Mouse (Mus musculus) regulatory T cell (primary cell): ENCODE results near the gene Gm6034.
"Not testable (repeated sequence)": the region's sequence is repeated elsewhere in the genome, so short reads cannot be mapped to it uniquely, and the experiment has no call there.

Experiments
- in situ Hi-C: fragments of 300-600 bp; cut with MboI, MseI; formaldehyde crosslinking; loops from one replicate; pipeline ENCODE4 v1.15.1; 2025; ENCODE audit warnings: high pct_unique_total_duplicates

The Gm6034 gene

GRCm38 (mm10) chr17:36060829-36061228 is 18.1 kb downstream of the Gm6034 start:
- in situ Hi-C loops, result no loop called here

GRCm38 (mm10) chr17:36081901-36082300 is 39.1 kb downstream of the Gm6034 start:
- in situ Hi-C loops, result not testable (repeated sequence)

- in situ Hi-C loops, result not testable (repeated sequence)
Observed at GRCm38 (mm10) chr17:36082519-36083232, 39.9 kb downstream of the Gm6034 start.

GRCm38 (mm10) chr17:36083266-36083869 is 40.6 kb downstream of the Gm6034 start:
- in situ Hi-C loops, result no loop called here

GRCm38 (mm10) chr17:36083870-36084451 is 41.2 kb downstream of the Gm6034 start:
- in situ Hi-C loops, result no loop called here

- in situ Hi-C loops, result not testable (repeated sequence)
Observed at GRCm38 (mm10) chr17:36085976-36086375, 43.2 kb downstream of the Gm6034 start.

GRCm38 (mm10) chr17:36091933-36092332 is 49.2 kb downstream of the Gm6034 start:
- in situ Hi-C loops, result loop anchor here (5.0 kb wide), 1 partner anchor 85 kb away; no protein-coding TSS in a partner anchor

- in situ Hi-C loops, result loop anchor here (5.0 kb wide), 1 partner anchor 85 kb away; no protein-coding TSS in a partner anchor
Observed at GRCm38 (mm10) chr17:36092520-36092919, 49.8 kb downstream of the Gm6034 start.

GRCm38 (mm10) chr17:36093936-36094335 is 51.2 kb downstream of the Gm6034 start:
- in situ Hi-C loops, result loop anchor here (5.0 kb wide), 1 partner anchor 83 kb away; no protein-coding TSS in a partner anchor

GRCm38 (mm10) chr17:36099603-36100002 is 56.8 kb downstream of the Gm6034 start:
- in situ Hi-C loops, result not testable (repeated sequence)

GRCm38 (mm10) chr17:36102091-36102490 is 59.3 kb downstream of the Gm6034 start:
- in situ Hi-C loops, result not testable (repeated sequence)
